Mouse (Mus musculus) forebrain, embryonic 15.5 days (tissue): ENCODE measurements around the gene Zfp518b. TPM values are rescaled to one million over a fixed set of nuclear protein-coding genes. Genes with fewer than 3 reads are reported as not detected.

ENCODE experiments used
- ATAC-seq: fragments of 200-750 bp; cut with Nextera tagmentation; replicated peaks from 2 replicates; pipeline ENCODE4 v1.8.0; 2017; ENCODE audit warnings: mild to moderate bottlenecking, moderate TSS enrichment, moderate library complexity
- H3K27ac ChIP-seq: fragments of 300-500 bp; sonication (generic); replicated peaks from 2 replicates; pipeline ENCODE4 v1.5.1; 2015; ENCODE audit warnings: mild to moderate bottlenecking, inconsistent platforms
- H3K27me3 ChIP-seq: fragments of 300-500 bp; sonication (generic); 2 replicates; pipeline ENCODE4 v1.6.1; 2015; ENCODE audit warnings: inconsistent platforms
- H3K36me3 ChIP-seq: fragments of 300-500 bp; sonication (generic); 2 replicates; pipeline ENCODE4 v1.6.1; 2015; ENCODE audit warnings: mild to moderate bottlenecking, inconsistent platforms
- H3K4me1 ChIP-seq: fragments of 300-500 bp; sonication (generic); 2 replicates; pipeline ENCODE4 v1.6.1; 2015; ENCODE audit warnings: inconsistent platforms
- H3K4me2 ChIP-seq: fragments of 300-500 bp; sonication (generic); replicated peaks from 2 replicates; pipeline ENCODE4 v1.6.1; 2015; ENCODE audit warnings: mild to moderate bottlenecking, inconsistent platforms
- H3K4me3 ChIP-seq: fragments of 300-500 bp; sonication (generic); 2 replicates; pipeline ENCODE4 v1.5.1; 2015; ENCODE audit warnings: mild to moderate bottlenecking, inconsistent platforms
- H3K9ac ChIP-seq: fragments of 300-500 bp; sonication (generic); replicated peaks from 2 replicates; pipeline ENCODE4 v1.6.1; 2015; ENCODE audit warnings: mild to moderate bottlenecking, inconsistent platforms
- H3K9me3 ChIP-seq: fragments of 300-500 bp; sonication (generic); 2 replicates; pipeline ENCODE4 v1.6.1; 2016; ENCODE audit warnings: inconsistent platforms
- WGBS: fragments of 180-500 bp; shearing (Covaris S2); methylation state at CpG from one replicate; pipeline ENCODE4 v1.1.7; 2015; ENCODE audit warnings: mixed read lengths; 5-methylcytosine and 5-hydroxymethylcytosine counted together
- polyA plus RNA-seq: library from polyadenylated mRNA; unstranded; fragments of >200 nt; fragmentation: Nextera tagmentation; extraction: Ambion mirVana; gene quantifications from 2 replicates; pipeline ENCODE4 v1.2.1, GENCODE M21; 2015

Zfp518b gene
- polyA plus RNA-seq, 1 experiment from 2014 or later: 47.8 TPM

DNA sequence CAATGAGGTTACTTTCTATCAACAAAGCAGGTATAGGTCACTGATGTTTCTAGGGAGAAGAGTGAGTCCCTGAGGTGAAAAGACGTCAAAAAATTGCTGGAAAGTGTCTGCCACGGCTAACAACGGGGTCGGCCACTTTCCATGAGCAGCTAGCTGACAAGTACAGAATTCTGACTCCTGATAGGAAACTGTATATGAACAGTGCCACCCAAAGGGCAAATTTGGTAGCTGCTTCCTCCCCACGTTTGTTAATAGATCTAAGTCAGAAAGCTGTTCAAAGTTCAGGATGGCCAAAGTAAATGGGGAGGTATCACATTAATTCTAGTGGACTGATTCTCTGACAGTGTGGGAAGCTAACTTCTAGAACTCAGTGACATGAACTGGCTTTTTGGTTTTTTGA, 63.8 kb downstream of the Zfp518b start:
- no peak overlapping the region for H3K4me3 ChIP-seq
- 35% methylated on average over 5 of the region's 5 CpGs for WGBS
- no peak for ATAC-seq

DNA sequence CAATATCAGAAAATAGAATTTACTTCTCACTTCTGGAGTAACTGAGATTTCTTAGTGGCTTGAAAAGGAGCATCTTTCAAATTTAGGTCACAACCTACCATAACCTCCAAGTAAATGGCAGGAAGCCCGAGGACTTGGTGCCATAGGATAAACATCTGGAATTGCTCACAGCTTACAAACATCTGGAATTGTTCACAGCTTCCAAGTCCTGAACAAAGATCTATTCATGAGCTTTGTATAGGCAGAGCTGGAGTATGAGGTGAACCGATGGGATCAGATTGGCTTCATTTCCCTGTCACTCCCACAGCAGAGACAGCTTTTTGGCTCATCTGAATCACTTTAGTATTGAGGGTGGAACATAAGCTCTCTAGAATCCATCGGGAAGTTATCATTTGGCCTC, 65.7 kb downstream of the Zfp518b start:
- Histone ChIP-seq H3K4me3 (no peak overlapping the region), H3K9me3 (no peaks in the 10 kb centered on the region), H3K27ac (no peak overlapping the region), H3K36me3 (no peaks in the 10 kb centered on the region), H3K4me1 (no peaks in the 10 kb centered on the region), H3K9ac (no peak overlapping the region), H3K4me2 (no peak overlapping the region), H3K27me3 (no peaks in the 10 kb centered on the region)
- no peak for ATAC-seq
- 65% methylated on average over 3 of the region's 3 CpGs for WGBS

More for the DNA sequence above, 63.8 kb downstream of the Zfp518b start:
- Histone ChIP-seq H3K9ac (no peak overlapping the region), H3K4me2 (no peak overlapping the region), H3K4me1 (no peaks in the 10 kb centered on the region), H3K36me3 (no peaks in the 10 kb centered on the region), H3K27me3 (no peaks in the 10 kb centered on the region), H3K9me3 (no peaks in the 10 kb centered on the region), H3K27ac (no peak overlapping the region)

Other genes with a start within 250 kb of the Zfp518b start
- gene Slc2a9, start 181.7 kb downstream of the Zfp518b start, polyA plus RNA-seq: 0.15 and 0.49 TPM in 2 replicates
- gene Wdr1, start 121.6 kb downstream of the Zfp518b start, polyA plus RNA-seq: 162 and 176 TPM in 2 replicates
- 0.13 TPM in 1 of 2 replicates, not detected in the other for gene Clnk, start 192.0 kb upstream of the Zfp518b start, polyA plus RNA-seq